ENCODE assay signal across 8 mouse cellular contexts in the genomic region with DNA sequence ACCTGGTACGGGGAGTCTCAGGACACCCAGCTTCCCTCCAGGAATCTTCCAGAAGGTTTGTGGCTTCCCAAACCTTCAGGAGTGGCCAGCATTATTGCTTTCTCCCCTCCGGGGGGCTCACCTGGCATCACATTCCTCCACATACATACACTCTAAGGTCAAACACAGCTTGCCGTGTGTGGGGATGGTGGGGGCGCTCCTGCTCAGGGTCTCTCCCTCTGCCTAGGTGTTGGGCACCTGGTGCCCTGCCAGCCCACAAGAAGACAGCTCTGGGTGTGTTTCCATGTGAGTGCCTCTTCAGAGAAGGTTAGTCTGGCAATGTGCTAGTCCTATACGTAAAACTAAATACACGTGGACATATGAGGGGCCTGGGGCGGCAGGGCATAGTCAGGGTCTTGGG. TPM values are rescaled to one million over a fixed set of nuclear protein-coding genes. Genes with fewer than 3 reads are reported as not detected.
A peak's percentile ranks its signal among the peaks of the same experiment; 100 is the strongest.
DNase-seq lines count a peak whose midpoint lies in the region; ATAC-seq and TF ChIP-seq lines count a peak whose summit lies in the region.

No protein-coding gene starts in this region.

- H3K4me1 ChIP-seq in lung, embryonic 16.5 days (replicated peaks; ENCODE audit: control insufficient read depth, insufficient read depth, low read length) = peaks cover 14% of the 10 kb centered on the region
- peaks cover 18% of the 10 kb centered on the region for H3K4me1 ChIP-seq in forebrain, embryonic 16.5 days (replicated peaks; ENCODE audit: control insufficient read depth, insufficient read depth, low read length)
- H3K4me1 ChIP-seq in liver, embryonic 16.5 days (ENCODE audit: control insufficient read depth, low read depth, low read length) = peaks cover 14% of the 10 kb centered on the region

- H3K36me3 ChIP-seq in lung, embryonic 16.5 days (ENCODE audit: control insufficient read depth, insufficient read depth, low read length) = no peaks in the 10 kb centered on the region
- H3K36me3 ChIP-seq in forebrain, embryonic 16.5 days (ENCODE audit: control insufficient read depth, insufficient read depth) = no peaks in the 10 kb centered on the region
- H3K36me3 ChIP-seq in liver, embryonic 16.5 days (ENCODE audit: control insufficient read depth, insufficient read depth) = no peaks in the 10 kb centered on the region

- H3K9me3 ChIP-seq in lung, embryonic 16.5 days (ENCODE audit: control insufficient read depth, low read length) = no peaks in the 10 kb centered on the region
- H3K9me3 ChIP-seq in forebrain, embryonic 16.5 days (ENCODE audit: control insufficient read depth, low read length) = no peaks in the 10 kb centered on the region
- no peaks in the 10 kb centered on the region for H3K9me3 ChIP-seq in liver, embryonic 16.5 days (replicated peaks; ENCODE audit: control insufficient read depth, low read length)

- H3K9ac ChIP-seq in lung, embryonic 16.5 days (ENCODE audit: low read length) = peak overlapping the region; percentile 75
- peak overlapping the region; percentile 63; the same call in 1 of the 2 replicates for H3K9ac ChIP-seq in forebrain, embryonic 16.5 days (replicated peaks; ENCODE audit: low read depth, low read length)
- H3K9ac ChIP-seq in liver, embryonic 16.5 days (ENCODE audit: low read depth, low read length) = no peak overlapping the region; the same call in 1 of the 2 replicates

- TF ChIP-seq CTCF in left cerebral cortex, adult 2 months (IDR thresholded peaks at IDR 0.05) = no peak

- peaks cover 3% of the 10 kb centered on the region for H3K27me3 ChIP-seq in lung, embryonic 16.5 days (ENCODE audit: control insufficient read depth, insufficient read depth, low read depth, low read length)
- H3K27me3 ChIP-seq in forebrain, embryonic 16.5 days (replicated peaks; ENCODE audit: control insufficient read depth, insufficient read depth, low read length) = peaks cover 21% of the 10 kb centered on the region
- H3K27me3 ChIP-seq in liver, embryonic 16.5 days (ENCODE audit: control insufficient read depth, insufficient read depth, low read depth, low read length) = peaks cover 17% of the 10 kb centered on the region

- peak overlapping the region; percentile 95; the same call in 1 of the 2 replicates for H3K4me2 ChIP-seq in lung, embryonic 16.5 days (ENCODE audit: low read depth, low read length)
- peak overlapping the region; percentile 92 for H3K4me2 ChIP-seq in forebrain, embryonic 16.5 days (ENCODE audit: low read length)
- peak overlapping the region; percentile 89 for H3K4me2 ChIP-seq in liver, embryonic 16.5 days (ENCODE audit: low read depth, low read length)

- H3K4me3 ChIP-seq in lung, embryonic 16.5 days (ENCODE audit: low read length) = peak overlapping the region; percentile 67
- H3K4me3 ChIP-seq in forebrain, embryonic 16.5 days (replicated peaks; ENCODE audit: low read length) = peak overlapping the region; percentile 60
- peak overlapping the region; percentile 73 for H3K4me3 ChIP-seq in liver, embryonic 16.5 days (ENCODE audit: low read depth, low read length)
- no peak overlapping the region for H3K4me3 ChIP-seq in left cerebral cortex, adult 2 months

- intact Hi-C loops in left cerebral cortex, adult 2 months (cut with DNase I) = no loop called here

- 38% methylated on average over 7 of the region's 7 CpGs for WGBS in lung, embryonic 16.5 days
- WGBS in forebrain, embryonic 16.5 days = 38% methylated on average over 7 of the region's 7 CpGs
- 61% methylated on average over 7 of the region's 7 CpGs for WGBS in liver, embryonic 16.5 days (ENCODE audit: insufficient replicate concordance)

- H3K27ac ChIP-seq in lung, embryonic 16.5 days (ENCODE audit: low read length) = no peak overlapping the region
- no peak overlapping the region for H3K27ac ChIP-seq in forebrain, embryonic 16.5 days (ENCODE audit: low read length)
- H3K27ac ChIP-seq in liver, embryonic 16.5 days (ENCODE audit: low read length) = no peak overlapping the region
- no peak overlapping the region for H3K27ac ChIP-seq in left cerebral cortex, adult 2 months

- no peak for ATAC-seq in lung, embryonic 16.5 days (ENCODE audit: low read depth)
- ATAC-seq in forebrain, embryonic 16.5 days = no peak
- no peak for ATAC-seq in liver, embryonic 16.5 days (ENCODE audit: low read depth)

- DNase-seq in lung, postnatal 36 days = no peak
- DNase-seq in thymus, postnatal 25 days = peak; percentile 69
- DNase-seq in urinary bladder, adult 2 months (ENCODE audit: low spot score) = no peak
- DNase-seq in left cerebral cortex, adult 2 months (ENCODE audit: extremely low spot score in 1 of 2, low spot score in 2 of 2) = no peak
- DNase-seq in cerebellum, postnatal 25 days = no peak

RNA-seq across cellular contexts. Expression of gene Phf19, which starts 1.2 kb away (rescaled TPM):
- polyA plus RNA-seq in lung, embryonic 16.5 days (2015; fragmentation: Nextera tagmentation; extraction: Ambion mirVana) = 3.4 and 4.6 TPM in 2 replicates
- 3.8 and 4.5 TPM in 2 replicates for polyA plus RNA-seq in forebrain, embryonic 16.5 days (2015; fragmentation: Nextera tagmentation; extraction: Ambion mirVana)
- 1.3 and 1.7 TPM in 2 replicates for polyA plus RNA-seq in liver, embryonic 16.5 days (2015; fragmentation: Nextera tagmentation; extraction: Ambion mirVana)
- 4.5 and 4.7 TPM in 2 replicates for polyA plus RNA-seq in urinary bladder, adult 2 months (2012; rRNA removed)
- 1 to 10 TPM in 1 of 2 experiments, under 1 TPM in 1; 0.84 to 1.3 TPM for total RNA-seq in left cerebral cortex, adult 2 months (2021)

RNA-seq across cellular contexts. Expression of gene Psmd5, which starts 37.8 kb away (rescaled TPM):
- polyA plus RNA-seq in lung, embryonic 16.5 days (2015; fragmentation: Nextera tagmentation; extraction: Ambion mirVana) = 104 and 106 TPM in 2 replicates
- polyA plus RNA-seq in forebrain, embryonic 16.5 days (2015; fragmentation: Nextera tagmentation; extraction: Ambion mirVana) = 102 and 105 TPM in 2 replicates
- 63.5 and 65.3 TPM in 2 replicates for polyA plus RNA-seq in liver, embryonic 16.5 days (2015; fragmentation: Nextera tagmentation; extraction: Ambion mirVana)
- polyA plus RNA-seq in urinary bladder, adult 2 months (2012; rRNA removed) = 44.8 and 54.0 TPM in 2 replicates
- total RNA-seq in left cerebral cortex, adult 2 months (2021) = 10 to 100 TPM; 31.9 to 35.7 TPM

RNA-seq across cellular contexts. Expression of gene Cutal, which starts 38.4 kb away (rescaled TPM):
- polyA plus RNA-seq in lung, embryonic 16.5 days (2015; fragmentation: Nextera tagmentation; extraction: Ambion mirVana) = 0.65 and 1.0 TPM in 2 replicates
- polyA plus RNA-seq in forebrain, embryonic 16.5 days (2015; fragmentation: Nextera tagmentation; extraction: Ambion mirVana) = 0.17 TPM in 1 of 2 replicates, not detected in the other
- 9.5 and 11.6 TPM in 2 replicates for polyA plus RNA-seq in liver, embryonic 16.5 days (2015; fragmentation: Nextera tagmentation; extraction: Ambion mirVana)
- 1.9 and 3.0 TPM in 2 replicates for polyA plus RNA-seq in urinary bladder, adult 2 months (2012; rRNA removed)
- under 1 TPM; 0.23 to 0.93 TPM for total RNA-seq in left cerebral cortex, adult 2 months (2021)

RNA-seq across cellular contexts. Expression of gene Traf1, which starts 49.0 kb away (rescaled TPM):
- 4.3 and 4.7 TPM in 2 replicates for polyA plus RNA-seq in lung, embryonic 16.5 days (2015; fragmentation: Nextera tagmentation; extraction: Ambion mirVana)
- 1.3 and 1.8 TPM in 2 replicates for polyA plus RNA-seq in forebrain, embryonic 16.5 days (2015; fragmentation: Nextera tagmentation; extraction: Ambion mirVana)
- polyA plus RNA-seq in liver, embryonic 16.5 days (2015; fragmentation: Nextera tagmentation; extraction: Ambion mirVana) = 0.08 and 0.13 TPM in 2 replicates
- polyA plus RNA-seq in urinary bladder, adult 2 months (2012; rRNA removed) = 5.9 and 6.6 TPM in 2 replicates
- 1 to 10 TPM; 1.3 to 1.6 TPM for total RNA-seq in left cerebral cortex, adult 2 months (2021)
